Mouse (Mus musculus) layer of hippocampus, adult 9-11 months (tissue): ENCODE measurements around the gene Gm28230.

Source experiments
- DNase-seq: peaks from one replicate; pipeline ENCODE4 v3.0.0; 2022

The Gm28230 gene

DNA sequence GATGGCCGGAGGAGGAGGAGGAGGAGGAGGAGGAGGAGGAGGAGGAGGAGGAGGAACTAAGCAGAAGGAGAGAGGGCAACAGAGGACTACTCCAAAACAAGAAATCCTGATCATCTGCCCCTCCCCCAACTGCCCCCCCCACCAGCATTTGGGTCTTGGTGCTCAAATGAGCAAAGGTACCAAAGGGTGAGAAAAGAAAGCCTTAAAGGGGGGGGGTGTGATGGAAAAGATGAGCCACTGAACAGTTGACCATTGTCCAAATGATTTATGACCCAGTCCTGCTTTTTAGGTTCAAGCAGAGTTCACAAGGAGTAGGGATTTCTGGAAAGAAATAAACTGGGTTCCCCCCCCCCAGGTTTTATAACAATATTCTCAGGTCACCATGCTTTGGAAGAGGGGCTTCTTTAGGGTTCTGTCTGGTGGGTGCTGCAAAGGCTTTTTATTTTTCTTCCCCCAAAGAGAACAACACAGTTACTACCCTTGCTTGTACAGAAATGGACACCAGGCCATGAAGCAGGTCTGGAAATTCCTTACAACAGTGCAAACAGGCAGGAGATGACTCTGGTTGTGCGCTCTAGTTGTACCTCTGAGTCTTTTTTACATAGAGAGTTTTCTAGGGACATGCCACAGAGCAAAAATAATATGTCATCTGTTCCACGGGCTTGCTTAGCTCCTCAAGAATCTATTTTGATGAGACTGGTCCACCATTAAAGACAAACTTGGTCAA lies 14.9 kb downstream of the Gm28230 start:
- no peak for DNase-seq

DNA sequence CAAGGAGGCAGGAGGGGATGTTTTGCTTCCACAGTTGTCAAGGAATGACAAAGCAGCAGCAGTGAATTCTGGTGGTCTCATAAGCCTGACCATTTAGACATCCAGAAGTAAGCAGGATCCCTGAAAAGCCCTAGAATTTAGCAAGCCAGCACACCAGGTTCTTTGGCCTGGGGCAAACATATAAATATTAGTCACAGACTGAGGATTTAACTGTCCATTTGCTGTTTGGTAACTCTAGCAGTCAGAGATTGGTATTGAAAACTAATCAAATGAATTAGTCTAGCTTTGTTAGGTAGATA lies 15.4 kb downstream of the Gm28230 start:
- no peak for DNase-seq

DNA sequence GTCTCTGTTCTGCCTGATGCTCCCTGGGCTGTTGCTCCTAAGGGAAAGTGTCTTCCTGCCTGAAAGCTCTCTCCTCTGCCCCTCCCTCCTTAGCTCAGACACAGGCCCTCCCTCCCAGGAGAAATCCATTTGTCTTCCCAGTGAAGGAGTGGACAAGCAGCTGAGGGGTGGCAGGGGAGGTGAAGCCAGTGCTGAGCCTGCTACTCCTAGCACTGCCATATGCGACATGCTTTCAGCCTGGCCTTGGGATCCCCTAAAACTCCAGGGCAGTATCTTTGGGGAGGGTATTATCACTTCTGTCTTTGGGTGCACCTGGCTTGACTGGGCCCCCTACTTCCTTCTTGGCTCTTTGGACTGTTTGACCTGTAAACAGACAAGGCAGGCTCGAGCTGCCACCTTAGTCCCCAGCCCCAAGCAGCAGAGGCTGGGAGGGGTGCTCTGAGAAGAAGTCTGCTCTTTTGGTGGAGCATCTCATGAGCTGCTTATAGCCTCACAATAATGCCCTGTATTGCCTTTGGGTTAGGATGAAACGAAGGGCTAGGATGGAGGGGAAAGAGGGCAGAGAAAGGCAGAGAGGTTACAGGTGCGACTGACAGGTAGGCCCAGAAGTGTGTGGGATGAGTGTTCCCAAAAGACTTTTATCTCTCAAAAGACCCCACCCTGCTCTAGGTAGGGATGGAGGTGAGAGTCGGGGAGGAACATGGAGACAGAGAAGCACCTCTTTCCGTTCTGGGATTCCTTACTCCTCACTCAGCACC lies 19.2 kb downstream of the Gm28230 start:
- DNase-seq: no peak

DNA sequence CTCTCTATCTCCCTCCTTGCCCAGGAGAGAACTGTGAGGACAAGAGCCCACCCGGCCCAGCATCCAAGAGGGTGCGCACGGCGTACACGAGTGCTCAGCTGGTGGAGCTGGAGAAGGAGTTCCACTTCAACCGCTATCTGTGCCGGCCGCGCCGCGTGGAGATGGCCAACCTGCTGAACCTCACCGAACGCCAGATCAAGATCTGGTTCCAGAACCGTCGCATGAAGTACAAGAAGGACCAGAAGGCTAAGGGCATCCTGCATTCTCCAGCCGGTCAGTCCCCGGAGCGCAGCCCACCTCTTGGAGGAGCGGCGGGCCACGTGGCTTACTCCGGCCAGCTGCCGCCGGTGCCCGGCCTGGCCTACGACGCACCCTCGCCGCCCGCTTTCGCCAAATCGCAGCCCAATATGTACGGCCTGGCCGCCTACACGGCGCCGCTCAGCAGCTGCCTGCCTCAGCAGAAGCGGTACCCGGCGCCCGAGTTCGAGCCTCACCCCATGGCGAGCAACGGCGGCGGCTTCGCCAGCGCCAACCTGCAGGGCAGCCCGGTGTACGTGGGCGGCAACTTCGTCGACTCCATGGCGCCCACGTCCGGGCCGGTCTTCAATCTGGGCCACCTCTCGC lies 19.9 kb downstream of the Gm28230 start:
- no peak for DNase-seq

DNA sequence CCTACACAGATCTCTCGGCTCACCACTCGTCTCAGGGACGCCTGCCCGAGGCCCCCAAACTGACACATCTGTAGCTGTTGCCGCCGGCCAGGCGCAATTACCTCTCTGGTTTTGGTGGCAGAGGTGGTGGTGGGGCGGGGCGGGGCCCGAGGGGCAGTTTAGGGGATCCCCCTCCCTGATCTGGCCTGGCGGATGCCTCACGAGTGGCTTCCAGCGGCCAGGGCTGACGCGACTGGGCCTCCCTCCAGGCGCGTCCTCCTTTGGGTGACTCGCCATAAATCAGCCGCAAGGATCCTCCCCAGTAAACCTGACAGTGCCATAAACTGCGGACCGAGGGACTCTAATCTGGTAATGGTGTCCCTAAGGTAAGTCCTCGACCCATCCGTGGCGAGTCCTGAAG lies 20.5 kb downstream of the Gm28230 start:
- no peak for DNase-seq

DNA sequence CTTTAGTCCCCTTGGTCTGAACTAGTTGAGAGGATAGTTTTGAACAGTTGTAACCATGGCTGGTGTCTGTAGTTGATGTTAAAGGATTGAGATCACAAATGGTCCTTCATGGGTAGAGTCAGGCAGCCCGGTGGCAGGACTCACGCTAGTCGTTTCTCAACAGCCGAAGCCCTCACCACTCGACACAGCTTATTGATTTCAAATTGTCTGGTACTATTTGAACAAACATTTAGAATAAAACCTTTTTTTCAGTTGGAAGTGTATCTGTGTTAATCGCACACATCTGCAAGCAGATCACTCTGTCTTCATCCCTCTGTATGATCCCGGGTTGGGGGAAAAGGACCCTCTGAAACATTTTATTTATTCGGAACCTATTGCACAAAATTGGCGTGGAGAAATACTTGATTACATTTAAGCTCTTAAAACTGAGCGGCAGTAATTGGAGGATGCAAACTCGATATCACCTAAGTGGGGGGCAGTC lies 21.2 kb downstream of the Gm28230 start:
- DNase-seq: no peak

DNA sequence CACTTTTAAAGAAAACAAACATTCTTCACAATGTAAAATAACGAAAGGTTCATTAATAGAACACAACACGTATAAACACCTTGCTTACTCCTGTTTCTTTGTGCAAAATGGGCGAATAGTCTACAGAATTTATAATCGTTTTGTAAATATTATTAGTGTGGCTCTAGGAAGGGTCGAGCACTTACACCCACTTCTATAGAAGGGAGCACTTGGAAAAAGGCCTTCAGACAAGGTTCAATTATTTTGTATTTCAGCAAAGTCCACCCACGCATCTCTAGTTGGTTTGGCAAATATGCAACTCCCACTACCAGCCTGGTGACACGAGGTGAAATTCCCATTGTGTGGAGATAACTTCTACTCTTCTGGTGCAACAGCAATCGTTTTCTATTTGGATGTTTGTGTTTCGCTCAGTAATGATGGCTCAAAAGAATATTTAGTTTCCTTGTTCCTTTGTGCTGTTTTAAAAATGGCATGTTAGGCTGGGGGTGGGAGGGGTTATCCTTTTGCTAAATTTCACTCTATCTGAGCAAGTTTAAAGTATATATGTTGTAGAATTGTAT lies 22.0 kb downstream of the Gm28230 start:
- no peak for DNase-seq

DNA sequence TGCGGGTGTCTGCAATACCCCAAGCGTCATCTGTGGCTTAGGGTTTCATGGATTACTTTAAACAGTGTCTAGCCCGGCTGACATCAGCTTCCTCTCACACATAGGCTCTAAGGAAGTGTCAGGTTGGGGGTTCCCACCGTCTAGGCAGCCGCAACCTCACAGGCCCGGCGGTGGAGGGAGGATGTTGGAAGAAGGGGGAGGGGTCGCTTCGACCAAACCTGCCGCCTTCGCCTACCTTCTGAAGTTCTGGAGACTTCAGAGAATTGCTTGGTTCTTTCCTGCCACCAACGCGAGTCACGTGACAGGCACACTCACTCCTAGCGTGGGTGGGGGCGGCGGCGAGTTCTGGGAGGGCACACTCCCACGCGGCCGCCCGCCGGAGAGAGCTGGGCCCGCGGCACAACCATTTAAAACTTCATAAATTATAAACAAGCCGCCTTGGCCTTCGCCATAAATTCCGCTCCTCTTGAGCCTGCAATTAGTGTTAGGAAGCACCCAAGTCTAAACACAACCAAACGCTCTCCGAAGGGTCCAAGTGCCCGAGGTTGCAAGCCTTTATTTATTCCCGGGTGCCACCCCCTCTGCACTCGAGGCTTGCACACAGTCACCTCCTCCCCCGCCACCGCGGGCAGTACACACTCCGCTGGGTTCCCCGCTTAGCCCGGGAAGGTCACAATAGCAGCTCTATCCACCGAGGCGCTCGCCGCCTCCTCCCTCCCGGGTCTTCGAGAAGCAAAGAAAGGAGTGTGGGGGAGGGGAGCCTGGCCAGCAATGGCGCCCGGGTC lies 23.0 kb downstream of the Gm28230 start:
- peak; percentile 12 for DNase-seq

DNA sequence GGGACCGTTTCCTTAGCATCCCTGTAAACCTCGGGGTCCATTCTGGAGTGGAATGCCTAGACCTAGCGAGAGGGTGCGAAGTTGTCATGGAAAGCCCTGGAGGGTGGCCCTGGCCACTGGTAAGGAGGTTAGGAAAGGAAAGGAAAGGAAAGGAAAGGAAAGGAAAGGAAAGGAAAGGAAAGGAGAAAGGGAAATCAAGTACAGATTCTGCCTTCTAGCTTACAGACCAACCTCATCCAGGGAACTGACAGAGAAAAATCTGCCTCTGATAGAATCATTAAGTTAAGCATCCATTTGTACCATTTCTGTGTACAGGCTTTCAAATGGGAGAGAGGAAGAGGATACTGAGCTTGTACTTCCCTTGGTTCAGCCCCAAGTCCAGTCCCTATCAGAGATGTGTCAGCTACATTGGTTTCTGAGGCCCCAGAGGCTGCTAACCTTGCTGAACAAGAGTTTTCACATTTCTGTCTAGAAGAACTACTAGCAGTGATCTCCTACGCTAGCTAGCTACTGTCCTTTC lies 24.3 kb downstream of the Gm28230 start:
- DNase-seq: no peak

DNA sequence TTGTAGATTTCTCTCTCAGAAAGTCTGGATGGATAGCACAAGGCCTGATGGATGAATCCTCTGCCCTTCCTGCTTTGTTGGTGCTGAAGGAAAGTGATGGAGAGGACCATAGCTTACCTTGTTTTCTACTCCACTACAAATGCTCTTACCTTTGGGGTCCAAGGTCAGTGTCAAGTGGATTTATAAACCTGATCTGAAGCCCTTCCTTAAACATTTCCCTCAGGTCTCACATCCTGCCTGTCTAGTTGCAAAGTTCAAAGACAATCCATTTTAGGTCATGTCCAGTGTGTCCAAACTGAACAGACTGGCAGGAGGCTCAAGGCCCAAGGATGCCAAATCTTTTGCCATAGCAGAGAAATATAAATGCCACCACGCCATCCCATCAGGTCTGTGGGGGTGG lies 25.3 kb downstream of the Gm28230 start:
- DNase-seq: no peak

DNA sequence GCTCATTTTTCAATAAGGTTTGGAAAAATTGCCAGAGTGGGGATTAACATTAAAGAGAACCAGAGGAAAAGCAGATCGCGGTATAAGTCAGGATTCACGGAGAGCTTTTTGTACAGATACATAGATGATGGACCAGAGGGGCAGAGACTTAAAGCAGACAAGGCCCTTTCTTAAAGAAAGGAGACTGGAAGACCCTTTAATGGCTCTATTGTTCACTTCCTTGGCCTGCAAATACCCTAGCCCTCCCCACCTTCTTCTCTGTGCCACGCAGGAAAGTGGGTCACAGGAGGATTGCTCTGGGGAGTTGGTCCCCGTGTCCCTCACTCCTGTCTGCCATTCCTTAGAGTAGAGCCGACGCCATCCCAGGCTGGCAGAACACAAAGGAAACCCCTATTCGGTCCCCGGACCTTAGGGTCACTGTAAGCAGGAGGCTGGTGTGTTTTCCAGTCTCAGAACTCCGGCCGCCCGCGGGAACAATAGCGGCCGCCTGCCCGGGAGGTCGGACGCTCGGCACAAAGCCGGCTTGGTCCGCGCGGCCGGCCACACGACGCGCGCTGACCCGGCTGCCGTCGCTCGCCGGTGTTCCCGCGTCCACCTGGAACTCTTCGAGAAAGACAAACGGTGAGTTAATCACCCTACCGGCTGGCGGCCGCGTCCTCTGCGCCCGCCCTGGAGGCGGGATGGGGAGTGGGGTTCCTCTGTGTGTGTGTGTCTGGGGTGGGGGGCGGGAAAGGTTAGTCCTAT lies 26.1 kb downstream of the Gm28230 start:
- no peak for DNase-seq

DNA sequence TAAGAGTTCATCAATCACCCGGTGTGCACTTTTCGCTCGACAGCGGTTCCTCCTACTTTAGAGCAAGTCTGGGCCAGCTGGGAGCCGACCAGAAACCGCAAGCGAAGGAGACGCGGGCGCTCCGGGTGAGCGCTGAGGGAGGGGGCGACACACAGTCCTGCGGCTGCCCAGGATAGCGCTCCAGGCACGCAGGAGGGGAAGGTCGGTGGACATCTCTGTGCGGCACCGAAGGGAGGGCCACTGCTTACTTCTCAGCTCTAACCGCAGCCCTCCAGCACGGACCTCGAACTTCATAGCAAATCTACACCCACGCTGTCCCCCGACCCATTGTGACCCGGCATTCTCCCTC lies 26.6 kb downstream of the Gm28230 start:
- no peak for DNase-seq

DNA sequence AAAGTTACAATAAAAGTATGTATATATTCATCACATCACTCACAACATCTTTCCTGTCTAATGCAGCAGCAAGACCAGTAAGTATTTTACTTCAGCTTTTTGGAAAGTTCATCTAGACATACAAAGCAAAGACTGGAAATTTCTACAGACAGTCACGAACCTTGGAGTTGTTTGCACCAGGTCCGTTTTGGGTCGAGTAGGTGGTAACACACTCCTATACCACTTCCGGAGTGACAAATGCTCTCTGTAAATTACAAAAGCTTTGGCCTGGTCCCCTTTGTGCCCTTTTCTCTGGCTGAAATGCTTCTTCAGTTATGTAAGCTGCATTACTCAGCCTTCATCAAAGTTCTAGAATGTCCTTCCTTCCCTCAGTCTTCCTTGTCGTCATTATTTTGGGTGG lies 27.2 kb downstream of the Gm28230 start:
- no peak for DNase-seq

DNA sequence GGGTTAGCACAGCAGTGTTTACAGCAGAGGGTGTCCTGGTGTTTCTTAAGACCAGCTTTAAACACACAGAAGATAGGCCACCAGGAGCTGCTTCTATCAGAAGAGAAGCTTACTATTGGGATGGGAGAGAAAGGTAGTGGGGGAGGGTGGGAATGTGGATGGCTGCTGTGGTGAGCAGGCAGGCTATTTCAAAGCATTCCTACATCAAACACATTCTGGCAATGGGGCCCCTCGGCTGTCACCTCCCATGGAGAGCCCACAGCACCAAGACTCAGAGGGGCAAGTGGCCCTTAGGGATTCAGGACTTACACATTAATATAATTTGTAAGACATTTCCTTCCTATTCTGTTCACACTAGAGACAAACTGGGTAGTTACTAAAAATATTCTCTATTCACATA lies 33.6 kb downstream of the Gm28230 start:
- no peak for DNase-seq

DNA sequence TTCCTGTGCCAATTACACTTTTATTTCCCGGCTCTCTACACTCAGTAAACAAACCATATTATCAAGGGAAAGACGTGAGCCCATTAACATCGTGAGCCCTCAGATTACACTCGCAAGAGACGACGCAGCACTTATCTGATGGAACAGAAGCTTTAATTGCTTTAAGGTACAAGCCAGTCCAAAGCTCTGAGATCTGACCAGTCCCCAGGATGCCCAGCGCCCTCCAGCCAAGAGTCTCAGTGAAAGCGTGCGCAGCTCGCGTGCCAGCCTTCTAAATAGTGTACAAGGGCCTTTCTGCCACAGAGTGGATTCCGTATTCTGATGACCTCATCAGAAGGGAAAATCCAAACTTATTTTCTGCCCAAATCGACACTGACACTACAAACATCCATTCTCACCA lies 35.4 kb downstream of the Gm28230 start:
- no peak for DNase-seq

DNA sequence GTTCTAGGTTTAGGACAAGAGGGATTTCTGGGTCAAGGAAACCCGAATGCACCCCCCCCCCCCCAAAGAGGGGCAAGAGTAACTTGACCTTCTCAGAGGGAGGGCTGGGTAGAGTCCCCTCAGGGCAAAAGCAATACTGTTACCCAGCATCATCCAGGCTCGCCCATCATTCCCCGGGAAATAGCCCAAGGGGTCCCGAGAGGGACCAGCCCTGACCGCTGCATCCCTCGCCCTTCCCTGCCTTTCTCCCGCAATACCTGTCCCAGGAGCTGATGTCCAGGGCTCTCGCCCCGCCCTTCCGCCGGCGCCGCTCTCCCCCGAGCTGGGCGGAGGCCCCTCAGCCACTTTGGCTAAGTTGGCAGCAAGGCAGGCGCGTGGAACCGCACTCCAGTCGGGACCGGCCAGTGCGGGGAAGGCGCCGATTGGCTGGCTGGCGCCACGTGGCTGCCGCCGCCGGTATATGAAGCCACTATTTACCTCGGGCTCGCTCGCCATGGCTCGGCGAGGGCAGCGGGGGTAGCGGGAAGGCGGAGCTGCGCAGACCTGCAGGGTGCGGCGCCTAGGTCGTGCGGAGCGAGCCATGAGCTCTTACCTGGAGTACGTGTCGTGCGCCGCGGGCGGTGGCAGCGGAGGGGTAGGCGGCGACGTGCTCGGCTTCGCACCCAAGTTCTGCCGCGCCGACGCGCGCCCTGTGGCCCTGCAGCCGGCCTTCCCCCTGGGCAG lies 36.2 kb downstream of the Gm28230 start, which contains the start of gene Hoxd1:
Hoxd1 (plus strand) TSS at position 459 of the 723 bp plus-strand sequence.
- DNase-seq: no peak

DNA sequence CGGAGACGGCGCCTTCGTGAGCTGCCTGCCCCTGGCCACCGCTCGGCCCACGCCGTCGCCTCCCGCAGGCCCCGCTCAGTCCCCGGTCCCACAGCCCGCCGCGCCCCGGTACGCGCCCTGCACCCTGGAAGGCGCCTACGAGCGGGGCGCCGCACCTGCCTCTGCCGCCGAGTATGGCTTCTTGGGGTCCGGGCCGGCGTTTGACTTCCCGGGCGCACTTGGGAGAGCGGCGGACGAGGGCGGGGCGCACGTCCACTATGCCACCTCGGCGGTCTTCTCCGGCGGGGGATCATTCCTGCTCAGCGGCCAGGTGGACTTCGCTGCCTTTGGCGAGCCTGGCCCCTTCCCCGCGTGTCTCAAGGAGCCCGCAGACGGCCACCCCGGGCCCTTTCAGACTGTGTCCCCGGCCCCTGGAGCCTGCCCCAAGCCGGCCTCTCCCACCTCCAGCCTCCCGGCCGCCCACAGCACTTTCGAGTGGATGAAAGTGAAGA lies 36.8 kb downstream of the Gm28230 start:
- no peak for DNase-seq

DNA sequence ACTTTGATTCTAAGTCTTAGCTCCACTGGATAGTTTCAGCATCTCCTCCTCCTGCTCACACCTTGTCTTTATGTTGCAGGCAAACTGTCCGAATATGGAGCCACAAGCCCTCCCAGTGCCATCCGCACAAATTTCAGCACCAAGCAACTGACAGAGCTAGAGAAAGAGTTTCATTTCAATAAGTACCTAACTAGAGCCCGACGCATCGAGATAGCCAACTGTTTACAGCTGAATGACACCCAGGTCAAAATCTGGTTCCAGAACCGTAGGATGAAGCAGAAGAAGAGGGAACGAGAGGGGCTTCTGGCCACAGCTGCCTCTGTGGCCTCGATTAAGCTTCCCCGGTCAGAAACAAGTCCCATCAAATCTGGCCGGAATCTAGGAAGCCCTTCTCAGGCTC lies 37.4 kb downstream of the Gm28230 start:
- DNase-seq: no peak

DNA sequence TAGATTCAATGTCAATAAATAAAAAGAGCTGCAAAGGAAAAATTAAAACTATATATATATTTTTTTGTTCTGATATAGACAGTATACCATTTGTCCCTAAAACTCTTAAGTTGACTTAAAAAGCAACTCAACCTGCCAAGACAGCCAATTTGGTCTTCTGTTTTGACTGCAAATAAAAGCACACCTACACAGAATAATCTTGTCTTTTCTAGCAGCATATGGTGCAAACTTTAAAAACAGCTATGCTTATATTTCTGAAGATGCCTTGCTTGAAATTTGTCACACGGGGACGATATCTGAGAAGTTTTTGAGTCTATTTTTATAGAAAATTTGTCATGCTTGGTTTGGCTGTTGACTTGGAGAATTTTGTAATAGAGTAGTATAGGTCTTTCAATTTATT lies 47.8 kb downstream of the Gm28230 start:
- no peak for DNase-seq

DNA sequence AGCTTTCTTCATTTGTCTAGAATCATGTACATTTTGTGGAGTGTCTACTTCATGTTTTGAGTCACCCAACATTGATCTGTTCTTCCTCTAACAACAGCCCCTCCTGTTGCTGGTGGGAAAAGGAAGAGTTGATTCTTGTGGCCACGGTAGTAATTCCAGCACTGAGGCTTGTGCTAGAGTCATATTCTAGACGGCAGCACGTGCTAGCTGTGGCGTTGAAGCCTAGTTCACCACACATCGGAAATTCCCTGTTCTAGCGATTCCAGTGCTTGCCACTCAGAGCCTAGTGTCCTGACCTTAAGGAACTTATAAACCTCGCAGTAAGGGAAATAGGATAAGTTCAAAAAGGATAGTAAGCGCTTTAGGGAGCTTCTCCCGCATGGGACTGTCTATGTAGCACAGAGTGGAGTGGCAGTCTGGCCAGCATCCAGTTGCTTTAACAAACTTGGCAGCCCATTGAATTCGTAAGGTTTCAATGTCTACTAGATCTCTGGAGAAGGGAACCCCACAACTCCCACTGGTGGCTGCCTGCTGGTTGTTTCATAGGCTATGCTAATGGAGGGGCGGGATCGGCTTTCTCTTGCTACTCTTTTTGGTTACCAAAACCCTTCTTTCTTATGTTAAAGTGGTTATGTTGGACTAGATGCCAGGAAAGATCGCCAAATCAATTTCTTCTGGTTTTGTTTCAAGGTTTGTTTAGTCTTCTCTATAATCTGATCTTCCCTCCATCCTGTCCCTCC lies 51.2 kb downstream of the Gm28230 start:
- DNase-seq: no peak

DNA sequence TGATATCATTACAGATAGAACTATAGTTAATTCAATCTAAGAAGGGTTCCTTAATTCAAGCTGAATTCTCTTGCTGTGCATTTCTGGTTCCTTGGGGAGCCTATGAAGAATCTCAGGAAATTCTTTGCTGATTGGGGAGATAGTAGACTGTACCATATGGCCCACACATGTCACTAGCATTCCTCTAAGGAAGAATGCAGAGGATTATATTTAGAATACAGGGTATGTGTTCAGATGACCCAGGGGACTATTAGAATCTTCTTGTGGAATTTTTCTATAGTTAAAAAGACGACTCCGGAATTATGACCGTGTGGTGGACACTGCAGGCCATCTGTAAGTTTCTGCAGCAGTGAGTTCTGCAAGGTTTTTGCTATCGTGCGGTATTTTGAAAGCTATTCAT lies 54.9 kb downstream of the Gm28230 start:
- no peak for DNase-seq
